Mouse (Mus musculus): ENCODE data around the gene Mmp28. TPM values are rescaled to one million over a fixed set of nuclear protein-coding genes. Genes with fewer than 3 reads are reported as not detected.

The Mmp28 gene
- polyA plus RNA-seq, 1 experiment from 2014 or later = 2.7 TPM

- Histone ChIP-seq H3K9me3 (no peaks in the 10 kb centered on the region), H3K27ac (no peak overlapping the region), H3K36me3 (replicated peaks) (no peaks in the 10 kb centered on the region), H3K4me3 (replicated peaks) (no peak overlapping the region), H3K4me1 (peaks cover 32% of the 10 kb centered on the region), H3K27me3 (peaks cover 77% of the 10 kb centered on the region), H3K4me2 (no peak overlapping the region), H3K9ac (no peak overlapping the region)
- 11% methylated on average over 7 of the region's 7 CpGs for WGBS
- no peak for ATAC-seq (ENCODE audit: low FRiP score)
These were observed 19.0 kb downstream of the Mmp28 start for GRCm38 (mm10) chr11:83443824-83444223.

GRCm38 (mm10) chr11:83442596-83443267, 20.1 kb downstream of the Mmp28 start:
- 0 out of 2 replicates have a peak, but pooled peaks have one; percentile 42 for ATAC-seq (ENCODE audit: low FRiP score)
- Histone ChIP-seq H3K9ac (no peak overlapping the region), H3K4me3 (replicated peaks) (peak overlapping the region; percentile 23), H3K4me2 (peak overlapping the region; percentile 48), H3K36me3 (replicated peaks) (no peaks in the 10 kb centered on the region), H3K27ac (no peak overlapping the region), H3K27me3 (peaks cover 81% of the 10 kb centered on the region), H3K9me3 (no peaks in the 10 kb centered on the region), H3K4me1 (peaks cover 23% of the 10 kb centered on the region)
- 14% methylated on average over 29 of the region's 29 CpGs for WGBS

GRCm38 (mm10) chr11:83441235-83441634, 21.6 kb downstream of the Mmp28 start:
- H3K4me2 ChIP-seq = no peak overlapping the region
- ATAC-seq (ENCODE audit: low FRiP score) = no peak
- H3K9ac ChIP-seq = no peak overlapping the region
- peaks cover 73% of the 10 kb centered on the region for H3K27me3 ChIP-seq
- H3K36me3 ChIP-seq (replicated peaks) = no peaks in the 10 kb centered on the region
- H3K9me3 ChIP-seq = no peaks in the 10 kb centered on the region
- H3K4me3 ChIP-seq (replicated peaks) = no peak overlapping the region; the same call in 1 of the 2 replicates
- WGBS = 35% methylated on average over 7 of the region's 7 CpGs
- H3K27ac ChIP-seq = no peak overlapping the region
- peaks cover 23% of the 10 kb centered on the region for H3K4me1 ChIP-seq

GRCm38 (mm10) chr11:83440081-83441064, 22.5 kb downstream of the Mmp28 start:
- H3K27me3 ChIP-seq = peaks cover 71% of the 10 kb centered on the region
- under 1% methylated on average over 63 of the region's 75 CpGs for WGBS
- peaks cover 23% of the 10 kb centered on the region for H3K4me1 ChIP-seq

GRCm38 (mm10) chr11:83439426-83440060, 23.3 kb downstream of the Mmp28 start:
- Histone ChIP-seq H3K27ac (no peak overlapping the region), H3K9ac (peak overlapping the region; percentile 54; the same call in 1 of the 2 replicates), H3K9me3 (no peaks in the 10 kb centered on the region), H3K36me3 (replicated peaks) (no peaks in the 10 kb centered on the region), H3K4me3 (replicated peaks) (peak overlapping the region; percentile 60), H3K4me1 (peaks cover 20% of the 10 kb centered on the region), H3K27me3 (peaks cover 64% of the 10 kb centered on the region), H3K4me2 (peak overlapping the region; percentile 94)
- ATAC-seq (ENCODE audit: low FRiP score) = no peak
- WGBS = 32% methylated on average over 11 of the region's 11 CpGs

More at GRCm38 (mm10) chr11:83440081-83441064, 22.5 kb downstream of the Mmp28 start:
- no peaks in the 10 kb centered on the region for H3K9me3 ChIP-seq
- H3K9ac ChIP-seq = peak overlapping the region; percentile 54
- peak; percentile 94 for ATAC-seq (ENCODE audit: low FRiP score)
- no peaks in the 10 kb centered on the region for H3K36me3 ChIP-seq (replicated peaks)
- no peak overlapping the region for H3K27ac ChIP-seq
- peak overlapping the region; percentile 60 for H3K4me3 ChIP-seq (replicated peaks)
- peak overlapping the region; percentile 94 for H3K4me2 ChIP-seq

- ATAC-seq (ENCODE audit: low FRiP score) = no peak
- 86% methylated on average over 1 of the region's 1 CpGs for WGBS
- Histone ChIP-seq H3K9ac (no peak within 1 kb of the TSS), H3K9me3 (no peaks in the 10 kb centered on the region), H3K4me1 (peaks cover 10% of the 10 kb centered on the region), H3K4me2 (no peak within 1 kb of the TSS), H3K36me3 (replicated peaks) (no peaks in the 10 kb centered on the region), H3K4me3 (replicated peaks) (no peak within 1 kb of the TSS), H3K27ac (no peak within 1 kb of the TSS), H3K27me3 (peaks cover 45% of the 10 kb centered on the region)
These were observed 25.5 kb downstream of the Mmp28 start, which contains the start of gene 1700020L24Rik for GRCm38 (mm10) chr11:83437377-83437776. 1700020L24Rik (plus strand) TSS chr11:83437677.

- no peak for ATAC-seq (ENCODE audit: low FRiP score)
- Histone ChIP-seq H3K27me3 (peaks cover 35% of the 10 kb centered on the region), H3K4me2 (no peak overlapping the region), H3K9me3 (no peaks in the 10 kb centered on the region), H3K4me3 (replicated peaks) (no peak overlapping the region), H3K9ac (no peak overlapping the region), H3K4me1 (no peaks in the 10 kb centered on the region), H3K36me3 (replicated peaks) (no peaks in the 10 kb centered on the region), H3K27ac (no peak overlapping the region)
- 79% methylated on average over 2 of the region's 2 CpGs for WGBS
These were observed 30.3 kb downstream of the Mmp28 start for GRCm38 (mm10) chr11:83432533-83432932.

GRCm38 (mm10) chr11:83429355-83429754, 33.5 kb downstream of the Mmp28 start, which contains the start of gene Gas2l2:
Gas2l2 (minus strand) TSS chr11:83429455.
- no peak within 1 kb of the TSS for H3K27ac ChIP-seq
- peaks cover 38% of the 10 kb centered on the region for H3K27me3 ChIP-seq
- H3K9me3 ChIP-seq = no peaks in the 10 kb centered on the region
- H3K36me3 ChIP-seq (replicated peaks) = no peaks in the 10 kb centered on the region
- H3K4me3 ChIP-seq (replicated peaks) = no peak within 1 kb of the TSS
- H3K4me2 ChIP-seq = no peak within 1 kb of the TSS
- H3K9ac ChIP-seq = no peak within 1 kb of the TSS
- ATAC-seq (ENCODE audit: low FRiP score) = no peak
- 59% methylated on average over 5 of the region's 5 CpGs for WGBS
- no peaks in the 10 kb centered on the region for H3K4me1 ChIP-seq

GRCm38 (mm10) chr11:83426964-83427363, 35.9 kb downstream of the Mmp28 start:
- no peak overlapping the region for H3K27ac ChIP-seq
- no peak overlapping the region for H3K9ac ChIP-seq
- H3K27me3 ChIP-seq = peaks cover 45% of the 10 kb centered on the region
- no peaks in the 10 kb centered on the region for H3K9me3 ChIP-seq
- H3K4me2 ChIP-seq = no peak overlapping the region
- no peak overlapping the region for H3K4me3 ChIP-seq (replicated peaks)
- 46% methylated on average over 17 of the region's 17 CpGs for WGBS
- no peak for ATAC-seq (ENCODE audit: low FRiP score)
- H3K36me3 ChIP-seq (replicated peaks) = no peaks in the 10 kb centered on the region
- H3K4me1 ChIP-seq = no peaks in the 10 kb centered on the region

GRCm38 (mm10) chr11:83424681-83425080, 38.2 kb downstream of the Mmp28 start:
- H3K4me3 ChIP-seq (replicated peaks) = no peak overlapping the region
- H3K9me3 ChIP-seq = no peaks in the 10 kb centered on the region
- no peak overlapping the region for H3K4me2 ChIP-seq
- H3K36me3 ChIP-seq (replicated peaks) = no peaks in the 10 kb centered on the region
- peaks cover 64% of the 10 kb centered on the region for H3K27me3 ChIP-seq
- ATAC-seq (ENCODE audit: low FRiP score) = peak; percentile 58; the same call in 1 of the 2 replicates
- no peak overlapping the region for H3K27ac ChIP-seq
- H3K4me1 ChIP-seq = no peaks in the 10 kb centered on the region
- WGBS = 6% methylated on average over 8 of the region's 8 CpGs
- H3K9ac ChIP-seq = no peak overlapping the region

GRCm38 (mm10) chr11:83421305-83421704, 41.6 kb downstream of the Mmp28 start:
- H3K36me3 ChIP-seq (replicated peaks) = no peaks in the 10 kb centered on the region
- H3K4me2 ChIP-seq = no peak overlapping the region
- peaks cover 9% of the 10 kb centered on the region for H3K4me1 ChIP-seq
- H3K9ac ChIP-seq = no peak overlapping the region
- peaks cover 61% of the 10 kb centered on the region for H3K27me3 ChIP-seq
- H3K9me3 ChIP-seq = no peaks in the 10 kb centered on the region
- no peak for ATAC-seq (ENCODE audit: low FRiP score)
- H3K4me3 ChIP-seq (replicated peaks) = no peak overlapping the region
- H3K27ac ChIP-seq = no peak overlapping the region
- 6% methylated on average over 9 of the region's 9 CpGs for WGBS

- Histone ChIP-seq H3K36me3 (replicated peaks) (no peaks in the 10 kb centered on the region), H3K4me2 (no peak overlapping the region), H3K4me1 (peaks cover 9% of the 10 kb centered on the region), H3K4me3 (replicated peaks) (no peak overlapping the region), H3K27me3 (peaks cover 63% of the 10 kb centered on the region), H3K9ac (no peak overlapping the region), H3K9me3 (no peaks in the 10 kb centered on the region), H3K27ac (no peak overlapping the region)
- 34% methylated on average over 4 of the region's 4 CpGs for WGBS
- ATAC-seq (ENCODE audit: low FRiP score) = 0 out of 2 replicates have a peak, but pooled peaks have one; percentile 27
These were observed 42.5 kb downstream of the Mmp28 start for GRCm38 (mm10) chr11:83420338-83420737.

Data from forebrain, embryonic 12.5 days (tissue).